Mouse (Mus musculus) ES-Bruce4 (cell line): Measurements from ENCODE around the gene Atp5s. TPM values are rescaled to one million over a fixed set of nuclear protein-coding genes. Genes with fewer than 3 reads are reported as not detected.

Experiments used
- H3K27ac ChIP-seq: 2 replicates; pipeline ENCODE4 v1.5.1; 2012; ENCODE audit warnings: low read length, inconsistent platforms; ENCODE audit not compliant: insufficient read depth
- H3K27me3 ChIP-seq: 2 replicates; pipeline ENCODE4 v1.6.1; 2012; ENCODE audit warnings: mild to moderate bottlenecking, low read length, inconsistent platforms; ENCODE audit not compliant: control insufficient read depth, poor library complexity, insufficient read depth, severe bottlenecking
- H3K36me3 ChIP-seq: 2 replicates; pipeline ENCODE4 v1.6.1; 2012; ENCODE audit warnings: inconsistent platforms, mild to moderate bottlenecking, low read length, moderate library complexity; ENCODE audit not compliant: control insufficient read depth, poor library complexity, insufficient read depth, severe bottlenecking
- H3K4me1 ChIP-seq: one replicate; pipeline ENCODE4 v1.8.1; 2011; ENCODE audit warnings: low read length; ENCODE audit not compliant: control insufficient read depth, insufficient read depth
- H3K4me3 ChIP-seq: 2 replicates; pipeline ENCODE4 v1.5.1; 2011; ENCODE audit warnings: low read depth, mild to moderate bottlenecking, low read length
- H3K9ac ChIP-seq: 2 replicates; pipeline ENCODE4 v1.6.1; 2012; ENCODE audit warnings: low read depth, mild to moderate bottlenecking, inconsistent platforms; ENCODE audit not compliant: poor library complexity, severe bottlenecking
- H3K9me3 ChIP-seq: replicated peaks from 2 replicates; pipeline ENCODE4 v1.6.1; 2012; ENCODE audit warnings: mild to moderate bottlenecking, low read length, inconsistent platforms; ENCODE audit not compliant: control insufficient read depth, poor library complexity, insufficient read depth, severe bottlenecking
- CTCF ChIP-seq: IDR thresholded peaks from one replicate; pipeline ENCODE4 v1.8.1; 2011; ENCODE audit warnings: low read depth, low read length
- EP300 ChIP-seq: IDR thresholded peaks from 2 replicates; pipeline ENCODE4 v1.6.1; 2011; ENCODE audit warnings: low read depth, low read length; ENCODE audit not compliant: insufficient read depth
- POLR2A ChIP-seq: IDR thresholded peaks from one replicate; pipeline ENCODE4 v1.8.1; 2011; ENCODE audit warnings: low read length; ENCODE audit not compliant: insufficient read depth
- polyA plus RNA-seq: library from polyadenylated mRNA; stranded (reverse); fragments of >200 nt; gene quantifications from 2 replicates; pipeline ENCODE4 v1.2.4, GENCODE M21; 2011; ENCODE audit warnings: low read depth; ENCODE audit not compliant: missing spikeins, insufficient read depth, insufficient read length

Atp5s gene
- polyA plus RNA-seq, 1 experiment: 28.4 TPM

GRCm38 (mm10) chr12:69790530-69791505 is 66.1 kb downstream of the Atp5s start, which contains the start of gene Cdkl1:
Gene Cdkl1, minus strand, starts transcription at chr12:69791267.
- Histone ChIP-seq H3K4me3 (peak within 1 kb of the TSS; percentile 62), H3K36me3 (no peaks in the 10 kb centered on the region), H3K27ac (no peak within 1 kb of the TSS), H3K4me1 (no peaks in the 10 kb centered on the region), H3K9ac (no peak within 1 kb of the TSS), H3K27me3 (no peaks in the 10 kb centered on the region), H3K9me3 (no peaks in the 10 kb centered on the region)
- no peak for TF ChIP-seq CTCF
- TF ChIP-seq POLR2A: no peak
- TF ChIP-seq EP300: no peak

Other genes starting within 250 kb of the Atp5s start
- 12.3 and 12.4 TPM in 2 replicates for gene Vcpkmt, start 141.9 kb upstream of the Atp5s start, polyA plus RNA-seq
- 21.2 and 21.6 TPM in 2 replicates for gene Sos2, start 43.1 kb upstream of the Atp5s start, polyA plus RNA-seq
- gene L2hgdh, start 77 bp upstream of the Atp5s start, polyA plus RNA-seq: 25.6 and 26.2 TPM in 2 replicates
- gene Cdkl1, start 66.3 kb downstream of the Atp5s start, polyA plus RNA-seq: 1.8 and 2.8 TPM in 2 replicates
- gene Atl1, start 167.7 kb downstream of the Atp5s start, polyA plus RNA-seq: 6.1 and 10.2 TPM in 2 replicates
- gene Map4k5, start 168.2 kb downstream of the Atp5s start, polyA plus RNA-seq: 106 and 107 TPM in 2 replicates